Mouse (Mus musculus): ENCODE data around the gene Prkn. TPM values are rescaled to one million over a fixed set of nuclear protein-coding genes. Genes with fewer than 3 reads are reported as not detected.

Gene Prkn
- polyA plus RNA-seq, 1 experiment from 2014 or later: 0.68 TPM

GRCm38 (mm10) chr17:11468624-11469023 lies 628.4 kb downstream of the Prkn start:
- DNase-seq (ENCODE audit: low spot score): no peak
- Histone ChIP-seq H3K36me3 (no peaks in the 10 kb centered on the region), H3K9me3 (replicated peaks) (no peaks in the 10 kb centered on the region), H3K4me1 (peaks cover 25% of the 10 kb centered on the region), H3K4me3 (no peak overlapping the region), H3K27ac (replicated peaks) (no peak overlapping the region), H3K27me3 (ENCODE audit: low read depth, poor library complexity, severe bottlenecking) (no peaks in the 10 kb centered on the region)
- 80% methylated on average over 2 of the region's 2 CpGs for WGBS

- Histone ChIP-seq H3K27me3 (ENCODE audit: low read depth, poor library complexity, severe bottlenecking) (no peaks in the 10 kb centered on the region), H3K9me3 (replicated peaks) (no peaks in the 10 kb centered on the region), H3K4me3 (no peak overlapping the region), H3K27ac (replicated peaks) (no peak overlapping the region), H3K4me1 (no peaks in the 10 kb centered on the region), H3K36me3 (no peaks in the 10 kb centered on the region)
- DNase-seq (ENCODE audit: low spot score): no peak
- 87% methylated on average over 2 of the region's 2 CpGs for WGBS
Observed at GRCm38 (mm10) chr17:11483032-11483431, 642.8 kb downstream of the Prkn start.

- 84% methylated on average over 4 of the region's 4 CpGs for WGBS
- H3K9me3 ChIP-seq (replicated peaks): 0 out of 2 replicates have a peak, but pooled peaks cover 4% of the 10 kb centered on the region
- H3K27me3 ChIP-seq (ENCODE audit: low read depth, poor library complexity, severe bottlenecking): no peaks in the 10 kb centered on the region
- no peak overlapping the region for H3K27ac ChIP-seq (replicated peaks)
- no peak overlapping the region for H3K4me3 ChIP-seq
- DNase-seq (ENCODE audit: low spot score): no peak
- no peaks in the 10 kb centered on the region for H3K36me3 ChIP-seq
- no peaks in the 10 kb centered on the region for H3K4me1 ChIP-seq
Observed at GRCm38 (mm10) chr17:11490051-11490450, 649.9 kb downstream of the Prkn start.

GRCm38 (mm10) chr17:11502556-11502955 lies 662.4 kb downstream of the Prkn start:
- H3K9me3 ChIP-seq (replicated peaks): no peaks in the 10 kb centered on the region
- H3K4me3 ChIP-seq: no peak overlapping the region
- WGBS: 38% methylated on average over 7 of the region's 7 CpGs
- peak; percentile 31 for DNase-seq (ENCODE audit: low spot score)
- no peak overlapping the region for H3K27ac ChIP-seq (replicated peaks)
- H3K4me1 ChIP-seq: peaks cover 8% of the 10 kb centered on the region; the same call in 1 of the 2 replicates
- no peaks in the 10 kb centered on the region for H3K36me3 ChIP-seq
- peaks cover 45% of the 10 kb centered on the region for H3K27me3 ChIP-seq (ENCODE audit: low read depth, poor library complexity, severe bottlenecking)

GRCm38 (mm10) chr17:11504496-11504895 lies 664.3 kb downstream of the Prkn start:
- H3K4me1 ChIP-seq: peaks cover 10% of the 10 kb centered on the region
- H3K9me3 ChIP-seq (replicated peaks): no peaks in the 10 kb centered on the region
- H3K27ac ChIP-seq (replicated peaks): no peak overlapping the region
- WGBS: 88% methylated on average over 3 of the region's 3 CpGs
- peaks cover 45% of the 10 kb centered on the region for H3K27me3 ChIP-seq (ENCODE audit: low read depth, poor library complexity, severe bottlenecking)
- DNase-seq (ENCODE audit: low spot score): no peak
- H3K36me3 ChIP-seq: no peaks in the 10 kb centered on the region
- no peak overlapping the region for H3K4me3 ChIP-seq

GRCm38 (mm10) chr17:11507082-11507481 lies 666.9 kb downstream of the Prkn start:
- H3K4me1 ChIP-seq: peaks cover 22% of the 10 kb centered on the region
- H3K27ac ChIP-seq (replicated peaks): no peak overlapping the region
- H3K36me3 ChIP-seq: no peaks in the 10 kb centered on the region
- peaks cover 34% of the 10 kb centered on the region for H3K27me3 ChIP-seq (ENCODE audit: low read depth, poor library complexity, severe bottlenecking)
- no peak overlapping the region for H3K4me3 ChIP-seq
- DNase-seq (ENCODE audit: low spot score): no peak
- 84% methylated on average over 3 of the region's 3 CpGs for WGBS
- no peaks in the 10 kb centered on the region for H3K9me3 ChIP-seq (replicated peaks)

- H3K9me3 ChIP-seq (replicated peaks): no peaks in the 10 kb centered on the region
- DNase-seq (ENCODE audit: low spot score): no peak
- WGBS: 57% methylated on average over 7 of the region's 7 CpGs
Observed at GRCm38 (mm10) chr17:11510081-11510480, 669.9 kb downstream of the Prkn start.

GRCm38 (mm10) chr17:11514032-11514761 lies 674.0 kb downstream of the Prkn start:
- no peaks in the 10 kb centered on the region for H3K36me3 ChIP-seq
- DNase-seq (ENCODE audit: low spot score): no peak
- H3K9me3 ChIP-seq (replicated peaks): no peaks in the 10 kb centered on the region
- H3K4me3 ChIP-seq: no peak overlapping the region
- peaks cover 23% of the 10 kb centered on the region for H3K4me1 ChIP-seq
- WGBS: 35% methylated on average over 8 of the region's 8 CpGs
- 0 out of 2 replicates have a peak, but pooled peaks cover 3% of the 10 kb centered on the region for H3K27me3 ChIP-seq (ENCODE audit: low read depth, poor library complexity, severe bottlenecking)
- no peak overlapping the region for H3K27ac ChIP-seq (replicated peaks)

More at GRCm38 (mm10) chr17:11510081-11510480, 669.9 kb downstream of the Prkn start:
- no peaks in the 10 kb centered on the region for H3K36me3 ChIP-seq
- H3K4me3 ChIP-seq: no peak overlapping the region
- no peak overlapping the region for H3K27ac ChIP-seq (replicated peaks)
- peaks cover 23% of the 10 kb centered on the region for H3K4me1 ChIP-seq
- peaks cover 21% of the 10 kb centered on the region for H3K27me3 ChIP-seq (ENCODE audit: low read depth, poor library complexity, severe bottlenecking)

GRCm38 (mm10) chr17:11515619-11516018 lies 675.4 kb downstream of the Prkn start:
- Histone ChIP-seq H3K27ac (replicated peaks) (no peak overlapping the region), H3K4me1 (peaks cover 10% of the 10 kb centered on the region), H3K4me3 (no peak overlapping the region), H3K9me3 (replicated peaks) (no peaks in the 10 kb centered on the region), H3K36me3 (no peaks in the 10 kb centered on the region), H3K27me3 (ENCODE audit: low read depth, poor library complexity, severe bottlenecking) (0 out of 2 replicates have a peak, but pooled peaks cover 3% of the 10 kb centered on the region)
- DNase-seq (ENCODE audit: low spot score): no peak
- WGBS: 93% methylated on average over 4 of the region's 4 CpGs

- 88% methylated on average over 7 of the region's 7 CpGs for WGBS
- no peak overlapping the region for H3K27ac ChIP-seq (replicated peaks)
- H3K36me3 ChIP-seq: no peaks in the 10 kb centered on the region
- H3K4me3 ChIP-seq: no peak overlapping the region
- DNase-seq (ENCODE audit: low spot score): no peak
- H3K9me3 ChIP-seq (replicated peaks): no peaks in the 10 kb centered on the region
- H3K4me1 ChIP-seq: peaks cover 9% of the 10 kb centered on the region
- H3K27me3 ChIP-seq (ENCODE audit: low read depth, poor library complexity, severe bottlenecking): 0 out of 2 replicates have a peak, but pooled peaks cover 3% of the 10 kb centered on the region
Observed at GRCm38 (mm10) chr17:11516165-11516564, 676.0 kb downstream of the Prkn start.

- H3K4me1 ChIP-seq: peaks cover 28% of the 10 kb centered on the region
- H3K27ac ChIP-seq (replicated peaks): peak overlapping the region; percentile 84; the same call in 1 of the 2 replicates
- DNase-seq (ENCODE audit: low spot score): no peak
- H3K27me3 ChIP-seq (ENCODE audit: low read depth, poor library complexity, severe bottlenecking): no peaks in the 10 kb centered on the region
- 27% methylated on average over 3 of the region's 3 CpGs for WGBS
- H3K4me3 ChIP-seq: no peak overlapping the region
- no peaks in the 10 kb centered on the region for H3K36me3 ChIP-seq
- no peaks in the 10 kb centered on the region for H3K9me3 ChIP-seq (replicated peaks)
Observed at GRCm38 (mm10) chr17:11532066-11532465, 691.9 kb downstream of the Prkn start.

- peak overlapping the region; percentile 84 for H3K27ac ChIP-seq (replicated peaks)
- H3K9me3 ChIP-seq (replicated peaks): no peaks in the 10 kb centered on the region
- peak; percentile 37 for DNase-seq (ENCODE audit: low spot score)
- H3K4me3 ChIP-seq: no peak overlapping the region
- peaks cover 28% of the 10 kb centered on the region for H3K4me1 ChIP-seq
- no peaks in the 10 kb centered on the region for H3K27me3 ChIP-seq (ENCODE audit: low read depth, poor library complexity, severe bottlenecking)
- 17% methylated on average over 2 of the region's 2 CpGs for WGBS
- no peaks in the 10 kb centered on the region for H3K36me3 ChIP-seq
Observed at GRCm38 (mm10) chr17:11532748-11533147, 692.6 kb downstream of the Prkn start.

- no peak overlapping the region for H3K4me3 ChIP-seq
- 12% methylated on average over 1 of the region's 1 CpGs for WGBS
- H3K4me1 ChIP-seq: peaks cover 28% of the 10 kb centered on the region
- peak; percentile 16 for DNase-seq (ENCODE audit: low spot score)
- H3K27ac ChIP-seq (replicated peaks): peak overlapping the region; percentile 63; the same call in 1 of the 2 replicates
- no peaks in the 10 kb centered on the region for H3K9me3 ChIP-seq (replicated peaks)
- no peaks in the 10 kb centered on the region for H3K36me3 ChIP-seq
- no peaks in the 10 kb centered on the region for H3K27me3 ChIP-seq (ENCODE audit: low read depth, poor library complexity, severe bottlenecking)
Observed at GRCm38 (mm10) chr17:11533835-11534234, 693.7 kb downstream of the Prkn start.

All from midbrain, embryonic 10.5 days (tissue).